Mouse (Mus musculus) thymus, postnatal 25 days (tissue): Measurements from ENCODE around the gene Olfr150.
"Not testable (repeated sequence)": the region's sequence is repeated elsewhere in the genome, so short reads cannot be mapped to it uniquely, and the experiment has no call there.

Experiments
- DNase-seq: peaks from one replicate; pipeline ENCODE4 v3.0.0; 2022

Gene Olfr150

GRCm38 (mm10) chr9:39730678-39731077, at the start of gene Olfr150:
Gene Olfr150 (plus strand): TSS chr9:39730978.
- no peak for DNase-seq

GRCm38 (mm10) chr9:39701123-39701522, 29.7 kb upstream of the Olfr150 start:
- not testable (repeated sequence) for DNase-seq

- no peak for DNase-seq
These were observed 23.8 kb upstream of the Olfr150 start, which contains the start of gene Olfr149 for GRCm38 (mm10) chr9:39707017-39707416. Gene Olfr149 (minus strand): TSS chr9:39707117.

GRCm38 (mm10) chr9:39708958-39709357, 21.8 kb upstream of the Olfr150 start:
- DNase-seq, result no peak

- no peak for DNase-seq
These were observed 19.7 kb upstream of the Olfr150 start, which contains the start of gene Olfr965 for GRCm38 (mm10) chr9:39711053-39711452. Gene Olfr965 (plus strand): TSS chr9:39711353.

GRCm38 (mm10) chr9:39740741-39741140, 10.0 kb downstream of the Olfr150 start:
- DNase-seq, result no peak

GRCm38 (mm10) chr9:39745949-39746348, 15.2 kb downstream of the Olfr150 start, which contains the start of gene Olfr967:
Gene Olfr967 (plus strand): TSS chr9:39746249.
- no peak for DNase-seq

GRCm38 (mm10) chr9:39746428-39746827, 15.7 kb downstream of the Olfr150 start:
- no peak for DNase-seq

- DNase-seq, result no peak
These were observed 52.4 kb downstream of the Olfr150 start, which contains the start of gene Olfr968 for GRCm38 (mm10) chr9:39783153-39783552. Gene Olfr968 (minus strand): TSS chr9:39783253.
